Mouse (Mus musculus): Measurements from ENCODE around the gene Cdca5.

Cdca5 gene

DNA sequence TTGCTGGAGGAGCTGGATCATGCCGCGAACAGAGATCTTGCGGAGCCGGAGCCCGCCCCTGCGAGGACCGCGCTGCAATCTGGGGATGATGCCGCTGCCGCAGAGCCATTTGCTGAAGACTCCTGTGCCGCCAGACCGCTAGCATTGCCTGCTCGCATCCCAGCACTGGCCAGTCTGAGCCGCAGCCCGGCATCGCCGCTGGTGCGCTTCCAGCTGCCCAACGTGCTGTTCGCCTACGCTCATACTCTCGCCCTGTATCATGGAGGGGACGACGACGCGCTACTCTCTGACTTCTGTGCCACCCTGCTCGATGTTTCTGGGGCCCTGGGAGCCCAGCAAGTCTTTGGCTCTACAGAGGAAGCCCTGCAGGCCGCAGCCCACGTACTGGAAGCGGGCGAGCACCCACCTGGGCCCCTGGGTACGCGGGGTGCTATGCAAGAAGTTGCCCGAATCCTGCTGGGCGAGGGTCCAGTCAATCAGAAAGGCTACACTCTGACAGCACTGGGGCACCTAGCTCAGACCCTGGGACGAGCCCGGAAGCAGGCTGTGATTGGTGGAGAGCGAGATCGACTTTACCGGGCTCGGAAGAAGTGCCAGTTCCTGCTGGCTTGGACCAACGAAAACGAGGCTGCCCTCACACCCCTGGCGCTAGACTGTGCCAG, 23.0 kb upstream of the Cdca5 start:
- no peak for DNase-seq

DNA sequence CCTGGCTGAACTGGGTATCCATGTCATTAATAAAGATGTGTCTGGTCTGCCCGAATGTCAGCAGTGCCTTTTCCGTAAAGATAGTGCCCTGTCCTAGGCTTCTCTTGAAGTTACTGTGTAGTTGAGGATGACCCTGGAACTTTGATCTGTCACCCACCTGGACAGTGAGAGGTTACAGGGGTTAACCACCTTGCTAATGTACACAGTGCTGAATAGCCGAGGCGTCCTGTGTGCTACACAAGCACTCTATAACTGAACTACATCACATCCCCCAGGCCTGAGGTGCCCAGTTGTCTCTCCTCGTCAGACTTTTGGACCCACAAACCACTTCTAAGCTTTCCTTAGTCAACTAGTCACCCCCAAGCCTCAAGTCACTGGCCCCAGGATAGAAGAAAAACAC, 22.4 kb upstream of the Cdca5 start:
- no peak for DNase-seq

DNA sequence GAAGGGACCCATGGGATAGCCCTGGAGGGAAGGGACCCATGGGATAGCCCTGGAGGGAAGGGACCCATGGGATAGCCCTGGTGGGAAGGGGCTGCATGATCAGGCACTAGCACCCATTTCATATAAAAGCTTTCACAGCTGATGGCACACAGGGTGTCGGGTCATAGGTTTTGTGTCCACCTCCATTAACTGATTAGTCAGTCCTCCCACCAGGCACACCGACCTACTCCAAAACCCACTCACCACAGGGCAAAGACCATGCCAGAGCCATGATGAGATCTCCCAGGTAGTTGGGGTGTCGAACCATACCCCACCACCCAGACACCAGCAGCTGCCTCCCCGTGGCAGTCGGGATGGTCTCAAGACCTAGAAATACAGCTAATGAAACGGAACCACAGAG, 21.7 kb upstream of the Cdca5 start:
- no peak for DNase-seq

- no peak for DNase-seq
Measured at GRCm38 (mm10) chr19:6066571-6066970, 18.2 kb upstream of the Cdca5 start.

DNA sequence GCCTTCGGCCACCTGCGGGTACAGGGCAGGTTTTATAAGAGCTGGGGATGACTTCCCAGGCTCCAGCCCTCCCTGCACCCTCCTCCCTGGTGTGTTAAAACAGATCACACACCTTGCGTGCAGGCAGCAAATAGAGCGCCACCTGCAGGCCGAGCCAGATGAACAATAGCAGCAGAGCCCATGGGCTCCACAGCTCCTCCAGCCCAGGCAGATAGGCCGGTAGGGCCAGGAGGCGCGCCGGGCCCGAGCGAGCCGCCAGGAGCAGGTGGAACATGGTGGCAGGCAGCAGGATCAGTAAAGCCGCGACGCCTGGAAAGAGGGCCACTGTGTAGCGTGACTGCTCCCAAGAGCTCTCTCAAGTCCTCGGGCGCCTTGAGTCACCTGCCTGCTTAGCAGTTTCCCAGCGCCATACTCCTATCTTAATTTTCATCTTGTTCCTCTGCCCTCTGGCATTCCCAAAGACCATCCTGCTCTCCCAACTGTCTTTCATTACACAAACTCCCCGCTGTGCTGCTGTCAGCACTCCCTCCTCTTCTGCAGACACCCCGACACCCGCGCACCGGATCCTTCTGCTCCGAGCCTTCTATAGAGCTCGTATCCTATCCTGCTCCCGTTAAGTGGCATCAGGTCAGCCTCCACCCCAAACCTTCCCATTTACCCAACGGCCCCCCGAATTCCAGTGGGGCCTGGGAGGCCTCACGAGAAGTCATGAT, 17.6 kb upstream of the Cdca5 start:
- peak; percentile 89 for DNase-seq

GRCm38 (mm10) chr19:6067724-6068415, 16.9 kb upstream of the Cdca5 start, which contains the start of gene Tm7sf2:
Tm7sf2 (minus strand) TSS chr19:6068373.
- peak; percentile 81 for DNase-seq

- DNase-seq: no peak
Measured at GRCm38 (mm10) chr19:6068951-6069350, 15.8 kb upstream of the Cdca5 start.

DNA sequence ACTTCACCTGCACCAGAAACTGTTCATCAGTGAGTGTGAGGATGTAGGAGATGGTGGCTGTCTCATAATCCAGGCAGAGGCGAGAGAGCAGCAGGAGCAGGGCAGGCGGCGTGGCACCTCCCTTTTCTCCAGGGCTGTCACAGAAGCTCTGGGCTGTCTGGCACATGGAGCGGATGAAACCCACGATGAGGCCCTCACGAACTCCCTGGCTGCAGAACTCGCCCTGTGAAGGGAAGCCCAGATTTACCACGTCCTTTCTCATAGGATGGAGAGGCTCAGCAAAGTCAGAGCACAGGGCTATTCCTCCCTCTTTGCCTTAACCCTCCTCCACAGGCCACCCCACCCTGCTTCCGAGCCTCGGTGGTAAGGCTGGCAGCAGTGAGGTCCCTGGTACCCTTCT, 14.9 kb upstream of the Cdca5 start:
- no peak for DNase-seq

DNA sequence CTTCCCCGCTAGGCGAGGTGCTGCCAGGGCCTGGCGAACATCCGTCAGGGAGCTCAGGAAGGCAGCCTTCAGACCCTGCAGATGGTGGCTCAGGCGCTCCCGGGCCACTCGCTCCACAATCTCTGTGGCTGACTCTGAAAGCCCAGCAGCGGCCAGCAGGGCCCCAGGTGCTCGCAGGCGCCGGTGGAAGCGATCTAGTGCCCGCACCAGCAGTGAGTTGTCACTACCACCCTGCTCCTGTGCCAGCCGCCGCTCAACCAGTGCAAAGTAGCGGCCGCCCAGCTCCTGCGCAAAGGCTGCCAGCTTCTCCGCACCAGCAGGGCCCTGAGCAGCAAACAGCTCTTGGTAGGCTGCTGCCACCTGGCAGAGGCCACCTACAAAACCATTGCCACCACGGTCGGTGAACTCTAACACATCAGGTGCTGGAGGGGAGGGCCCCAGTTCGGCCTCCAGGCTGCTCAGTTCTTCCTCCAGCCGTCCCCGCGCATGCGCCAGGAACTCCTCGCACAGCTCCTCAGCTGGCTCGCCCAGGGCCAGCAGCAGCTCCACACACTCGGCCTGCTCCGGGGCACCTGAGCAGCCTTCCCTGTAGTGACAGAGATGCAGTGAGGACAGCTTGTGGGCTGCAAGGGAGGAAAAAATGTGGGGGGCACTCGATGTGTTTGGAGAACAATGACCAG, 14.1 kb upstream of the Cdca5 start:
- no peak for DNase-seq

GRCm38 (mm10) chr19:6071261-6071660, 13.5 kb upstream of the Cdca5 start:
- DNase-seq: peak; percentile 9

- DNase-seq: no peak
Measured at GRCm38 (mm10) chr19:6073889-6074288, 10.9 kb upstream of the Cdca5 start.

GRCm38 (mm10) chr19:6076564-6077393, 8.0 kb upstream of the Cdca5 start, which contains the start of gene Vps51:
Vps51 (minus strand) TSS chr19:6077231.
- DNase-seq: peak; percentile 84

GRCm38 (mm10) chr19:6079983-6080480, 4.8 kb upstream of the Cdca5 start, which contains the start of gene Tmem262:
Tmem262 (plus strand) TSS chr19:6080033.
- no peak for DNase-seq

DNA sequence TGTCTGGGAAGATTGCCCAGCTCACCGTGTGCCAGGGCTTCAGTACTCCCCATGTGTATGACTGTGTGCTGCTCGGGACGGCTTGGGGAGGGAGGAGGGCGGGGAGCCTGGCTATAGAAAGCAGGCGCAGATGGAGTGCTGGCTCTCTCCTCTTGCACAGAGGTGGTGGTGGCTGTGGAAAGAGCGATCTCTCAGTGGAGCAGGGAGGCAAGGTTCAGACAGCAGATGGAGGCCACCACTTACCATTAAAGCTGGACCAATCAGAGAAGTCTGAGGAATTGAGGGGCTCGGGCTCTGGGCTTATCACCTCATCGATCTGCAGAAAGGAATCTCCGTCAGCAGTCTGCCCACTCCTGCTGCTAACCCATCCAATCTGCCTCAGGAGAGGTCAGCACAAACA, 2.6 kb upstream of the Cdca5 start, which contains the start of gene Gm28374:
Gene Gm28374 (minus strand): TSS at position 101 of the 400 bp plus-strand sequence.
- no peak for DNase-seq

DNA sequence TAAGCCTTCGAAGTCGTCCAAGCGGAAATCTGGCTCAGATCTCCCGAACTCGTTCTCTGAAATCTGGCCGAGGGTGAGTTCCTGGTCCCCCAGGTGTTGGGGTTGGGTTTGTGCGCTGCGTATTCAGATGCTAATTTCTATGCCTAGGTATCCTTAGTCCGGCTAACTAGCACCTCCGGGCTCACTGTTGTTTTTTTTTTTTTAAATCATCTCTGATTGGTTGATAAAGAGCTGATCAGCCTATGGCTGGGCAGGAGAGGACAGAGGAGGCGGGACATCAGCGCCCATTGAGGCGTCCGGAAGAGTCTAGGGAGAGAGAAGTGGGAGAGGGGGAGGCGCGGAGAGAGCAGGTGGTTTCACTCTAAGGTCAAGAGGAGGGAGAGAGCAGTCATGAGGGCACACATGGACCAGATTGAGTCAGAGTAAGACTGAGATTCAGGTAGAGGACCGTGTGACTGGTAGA, 665 bp downstream of the Cdca5 start:
- DNase-seq: no peak

GRCm38 (mm10) chr19:6088841-6089240, 4.1 kb downstream of the Cdca5 start:
- no peak for DNase-seq

DNA sequence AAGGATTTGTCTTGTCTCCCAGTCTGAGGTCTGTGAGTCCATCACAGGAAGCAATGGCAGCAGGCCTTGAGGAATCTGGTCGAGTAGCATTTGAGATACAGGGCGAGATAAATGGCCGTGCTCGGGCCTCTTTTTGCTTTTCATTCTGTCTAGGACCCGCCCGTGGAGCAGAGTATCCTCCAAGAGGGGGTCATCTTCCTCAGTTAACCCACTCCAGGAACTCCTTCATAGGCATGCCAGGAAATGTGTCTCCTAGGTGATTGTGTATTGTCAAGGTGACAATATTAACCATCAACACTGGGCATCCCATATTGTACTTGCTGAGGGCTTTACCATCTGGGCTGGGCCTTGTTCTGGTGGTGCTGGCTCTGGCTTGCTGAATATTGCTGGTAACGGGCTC, 9.3 kb downstream of the Cdca5 start, which contains the start of gene AC131692.1:
Gene AC131692.1 (plus strand): TSS at position 301 of the 400 bp plus-strand sequence.
- DNase-seq: no peak

DNA sequence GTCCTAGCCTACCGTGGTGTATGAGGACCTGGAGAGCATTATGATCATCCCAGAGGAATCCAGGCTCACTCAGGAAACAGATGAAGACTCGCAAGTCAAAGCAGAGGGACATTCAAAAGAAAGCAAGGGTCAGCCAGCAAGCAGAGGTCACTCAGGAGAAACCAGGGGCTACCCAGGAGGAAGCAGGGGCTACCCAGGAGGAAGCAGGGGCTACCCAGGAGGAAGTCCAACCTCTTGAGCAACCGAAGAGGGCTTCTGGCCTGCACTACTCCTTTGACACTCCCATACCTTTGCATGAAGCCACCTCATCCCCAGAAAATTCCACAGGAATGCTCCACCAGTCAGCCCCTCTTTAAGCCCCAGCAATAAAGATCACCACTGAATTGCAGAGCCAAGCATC, 13.1 kb downstream of the Cdca5 start:
- DNase-seq: no peak

GRCm38 (mm10) chr19:6101186-6101585, 16.4 kb downstream of the Cdca5 start:
- DNase-seq: no peak

DNA sequence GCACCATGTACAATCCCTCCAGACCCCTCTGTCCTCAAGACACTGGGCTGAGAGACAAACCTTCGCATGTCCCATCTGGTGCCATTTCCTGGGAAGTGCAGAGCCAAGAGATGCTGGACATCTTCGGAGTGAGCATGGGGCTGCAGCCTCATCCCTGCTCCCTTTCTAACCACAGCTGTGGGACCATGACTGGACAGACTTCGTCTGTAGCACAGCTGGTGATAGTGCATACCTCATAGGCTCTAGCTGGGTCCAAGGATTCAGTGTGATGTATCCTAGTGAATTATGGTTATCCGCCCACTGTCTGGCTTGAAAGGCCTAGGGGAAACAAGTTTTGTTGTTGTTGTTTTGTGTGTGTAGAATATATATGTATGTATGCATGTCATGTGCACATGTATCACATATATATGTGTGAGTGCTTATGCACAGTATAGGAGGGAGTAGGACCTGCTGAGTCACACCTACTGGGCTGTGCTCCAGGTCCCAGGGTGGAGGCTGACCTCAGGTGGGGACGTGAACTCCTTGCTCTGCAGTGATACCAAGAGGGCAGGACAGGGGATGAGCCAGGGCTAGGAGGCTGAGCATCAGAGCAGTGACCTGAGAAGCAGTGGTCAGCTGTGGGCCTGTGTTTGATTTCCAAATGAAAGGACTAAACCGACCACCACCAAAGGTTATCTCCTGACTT, 17.5 kb downstream of the Cdca5 start:
- no peak for DNase-seq

- no peak for DNase-seq
Measured at GRCm38 (mm10) chr19:6104476-6104875, 19.7 kb downstream of the Cdca5 start.
